Mouse (Mus musculus) forebrain, embryonic 10.5 days (tissue): ENCODE data around the gene Egfr. TPM values are rescaled to one million over a fixed set of nuclear protein-coding genes. Genes with fewer than 3 reads are reported as not detected.

ENCODE experiments used
- polyA plus RNA-seq: library from polyadenylated mRNA; unstranded; fragments of >200 nt; fragmentation: Nextera tagmentation; extraction: Ambion mirVana; gene quantifications from 2 replicates; pipeline ENCODE4 v1.2.1, GENCODE M21; 2016

The Egfr gene
- polyA plus RNA-seq, 1 experiment from 2014 or later, result 2.2 TPM

Other genes with a start within 250 kb of the Egfr start
- 39.1 and 46.1 TPM in 2 replicates for gene Sec61g, start 243.7 kb upstream of the Egfr start, polyA plus RNA-seq
- 2.2 TPM in 2 replicates for gene Fbxo48, start 199.2 kb downstream of the Egfr start, polyA plus RNA-seq